Mouse (Mus musculus): ENCODE measurements at regions not wholly inside any gene's neighbourhood (a gene's known extent, or its start where the extent isn't known, plus 50 kb on each side); places are given as distances from the start of the nearest gene placed in this dataset.

DNA sequence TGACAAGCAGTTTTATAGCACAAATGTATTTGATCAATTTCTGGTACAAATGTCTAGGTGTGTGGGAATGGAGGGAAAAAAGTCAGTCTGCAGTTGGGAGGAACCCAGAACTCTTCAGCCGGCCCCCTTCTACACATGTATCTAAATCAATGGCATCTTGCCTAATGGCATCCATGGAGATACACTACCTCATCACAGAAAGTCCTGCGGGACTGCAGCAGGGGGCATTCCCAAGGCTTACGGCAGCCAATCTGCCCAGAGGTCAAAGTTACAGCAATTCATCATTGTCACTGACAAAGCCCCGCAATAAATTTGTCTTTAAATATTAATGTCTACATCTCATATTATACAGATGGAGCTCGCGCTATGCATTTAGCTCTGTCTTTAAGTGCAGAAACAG, 135.7 kb upstream of the Arhgap5 start:
- DNase-seq = no peak

DNA sequence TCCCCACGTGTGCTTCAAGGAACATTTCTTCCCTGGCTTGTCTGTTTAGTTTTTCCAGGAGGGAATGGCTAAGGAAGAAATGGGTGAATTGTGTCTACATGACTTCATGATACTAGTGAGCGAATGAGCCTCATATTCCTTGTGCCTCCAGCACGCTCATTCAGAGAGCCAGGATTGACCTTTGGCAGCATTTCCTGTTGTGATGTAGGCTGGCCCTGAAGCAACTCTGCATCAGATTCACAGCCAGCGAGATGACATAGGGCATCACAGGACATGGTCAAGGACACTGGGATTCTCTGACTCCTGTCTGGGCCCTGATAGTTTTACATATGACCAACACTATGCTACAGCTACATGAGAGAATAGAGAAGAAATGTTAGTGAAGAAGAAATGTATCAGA, 135.3 kb upstream of the Arhgap5 start:
- DNase-seq = no peak

DNA sequence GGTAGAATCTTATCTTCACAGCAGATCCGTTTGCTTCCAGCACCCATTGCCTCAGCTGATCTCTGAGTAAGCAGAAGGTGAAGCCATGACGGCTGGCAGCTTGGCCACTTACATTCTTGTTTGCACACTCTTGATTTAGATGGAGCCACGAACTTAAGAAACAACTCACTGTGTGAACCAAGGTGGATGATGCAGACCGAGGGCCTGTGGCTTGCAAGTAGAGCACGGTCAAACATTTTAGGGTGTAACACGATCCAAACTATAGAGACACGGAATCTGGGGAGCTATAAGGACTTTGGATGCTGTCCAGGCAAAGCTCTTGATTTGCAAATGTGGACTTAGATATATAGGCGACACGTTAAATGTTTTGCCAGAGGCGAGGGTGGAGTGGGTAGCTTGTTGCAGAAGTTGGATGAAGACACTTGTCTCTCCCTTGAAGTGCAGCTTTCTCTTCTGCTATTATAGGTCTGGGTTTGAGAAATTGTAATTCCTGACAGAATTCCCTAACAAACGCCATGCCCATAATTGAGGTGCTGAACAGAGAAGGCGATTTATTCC, 133.5 kb upstream of the Arhgap5 start:
- no peak for DNase-seq

- DNase-seq = no peak
These were observed 128.7 kb upstream of the Arhgap5 start for GRCm38 (mm10) chr12:52375116-52375515.

DNA sequence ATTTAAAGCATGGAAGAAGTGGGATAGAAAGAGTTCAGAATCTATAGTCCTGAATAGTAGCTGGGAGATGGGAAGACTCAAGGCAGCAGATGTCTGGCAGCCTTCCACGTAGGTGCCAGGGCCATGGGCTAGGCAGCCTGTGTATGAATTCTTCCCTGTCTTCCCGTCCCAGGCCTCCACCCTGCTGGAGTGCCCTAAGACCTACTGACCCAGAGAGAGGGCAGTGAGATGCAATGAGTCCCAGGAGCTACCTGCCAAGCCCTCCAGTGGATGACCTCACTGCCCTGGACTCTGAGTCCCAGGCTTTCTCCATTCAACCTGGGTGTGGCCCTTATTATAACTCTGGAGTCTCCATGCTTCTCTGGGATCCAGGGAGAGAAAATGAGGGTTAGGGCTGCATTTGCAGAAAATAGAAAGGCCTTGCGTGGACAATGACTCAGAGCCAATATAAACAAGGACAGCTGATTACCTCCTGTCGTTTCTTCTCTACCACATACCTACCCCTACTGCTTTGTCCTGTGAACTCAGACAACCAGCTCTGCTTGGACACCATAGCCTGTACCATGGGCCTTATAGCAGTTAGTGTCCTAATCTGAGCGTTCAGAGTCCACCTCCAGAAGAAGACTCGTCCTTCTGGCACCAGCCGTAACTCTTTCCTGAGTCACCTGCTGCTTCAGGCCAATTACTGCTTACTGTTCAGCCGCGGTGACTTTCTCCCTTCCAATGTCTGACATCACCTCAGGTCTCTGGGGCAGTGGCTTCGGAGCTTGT, 126.9 kb upstream of the Arhgap5 start:
- DNase-seq = no peak

- no peak for DNase-seq
These were observed 126.3 kb upstream of the Arhgap5 start for GRCm38 (mm10) chr12:52377463-52377848.

DNA sequence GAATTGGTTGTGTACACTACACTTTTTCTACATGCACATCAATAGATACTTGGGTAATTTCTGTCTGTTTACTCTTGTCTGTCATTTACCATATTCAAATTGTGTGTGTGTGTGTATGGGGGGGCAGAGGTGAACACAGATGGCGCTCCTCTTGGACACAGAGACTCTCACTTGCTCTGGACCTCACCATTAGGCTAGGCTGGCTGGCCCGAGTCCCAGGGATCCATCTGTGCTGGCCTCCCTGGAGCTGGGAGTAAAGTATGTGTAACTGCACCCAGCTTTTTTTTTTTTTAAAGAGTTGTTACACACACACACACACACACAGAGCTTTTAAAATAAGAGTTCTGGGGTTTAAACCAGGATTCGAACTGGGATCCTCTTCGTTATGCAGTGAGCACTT, 124.5 kb upstream of the Arhgap5 start:
- DNase-seq = no peak

DNA sequence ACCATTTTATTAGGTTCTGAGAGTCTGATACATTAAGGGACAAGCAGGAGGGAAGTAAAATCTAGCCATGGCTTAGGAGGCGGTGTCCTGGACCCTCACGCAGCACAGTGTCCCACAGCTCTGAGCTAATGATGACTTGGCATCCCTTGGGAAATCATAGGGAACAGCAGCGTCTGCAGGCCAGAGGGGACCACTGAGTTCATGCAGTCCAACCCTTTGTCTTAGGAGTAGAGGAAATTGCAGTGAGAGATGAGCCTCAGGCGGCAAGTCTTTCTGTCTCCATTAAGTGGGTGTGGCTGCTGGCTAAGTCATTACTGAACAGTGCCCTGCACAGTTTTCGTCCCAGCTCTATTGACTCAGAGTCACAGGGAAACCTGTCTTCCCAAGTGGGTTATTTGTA, 123.8 kb upstream of the Arhgap5 start:
- no peak for DNase-seq

DNA sequence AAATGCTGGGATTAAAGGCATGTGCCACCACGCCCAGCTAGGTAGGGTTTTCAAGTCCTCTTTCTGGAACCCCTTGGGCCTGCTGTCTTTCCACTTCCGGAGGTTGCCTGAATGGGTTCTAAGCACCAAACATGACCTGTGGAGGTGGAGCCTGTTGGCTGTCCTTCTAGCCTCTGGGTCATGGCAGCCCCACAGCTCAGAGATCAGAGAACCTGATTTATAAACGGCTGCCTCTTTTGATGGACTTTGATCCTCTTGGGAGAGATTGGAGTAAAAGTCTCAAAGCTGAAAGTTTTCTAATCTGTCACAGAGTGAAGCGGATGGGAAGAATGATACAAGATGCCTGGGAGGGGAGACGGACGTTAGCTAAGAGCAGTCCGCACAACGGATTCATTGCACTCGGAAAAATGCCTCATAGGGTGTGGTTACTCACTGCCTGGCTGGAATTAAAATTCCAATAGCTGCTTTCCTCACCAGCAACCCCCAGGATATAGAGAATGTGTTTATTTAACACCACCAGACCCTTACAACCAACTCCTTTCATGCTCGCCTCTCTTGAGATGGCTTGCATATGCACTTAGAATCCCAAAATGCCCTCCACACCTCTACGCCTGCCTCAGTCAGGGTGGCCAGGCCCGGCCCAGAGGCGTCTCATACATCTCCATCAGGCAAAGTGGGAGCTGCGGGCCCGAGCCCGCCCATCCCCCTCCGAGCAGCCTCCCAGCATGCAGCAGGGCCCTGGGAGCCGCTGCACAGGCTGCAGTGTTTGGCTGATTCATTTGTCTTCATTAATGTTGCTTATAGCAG, 122.4 kb upstream of the Arhgap5 start:
- peak; percentile 29 for DNase-seq

DNA sequence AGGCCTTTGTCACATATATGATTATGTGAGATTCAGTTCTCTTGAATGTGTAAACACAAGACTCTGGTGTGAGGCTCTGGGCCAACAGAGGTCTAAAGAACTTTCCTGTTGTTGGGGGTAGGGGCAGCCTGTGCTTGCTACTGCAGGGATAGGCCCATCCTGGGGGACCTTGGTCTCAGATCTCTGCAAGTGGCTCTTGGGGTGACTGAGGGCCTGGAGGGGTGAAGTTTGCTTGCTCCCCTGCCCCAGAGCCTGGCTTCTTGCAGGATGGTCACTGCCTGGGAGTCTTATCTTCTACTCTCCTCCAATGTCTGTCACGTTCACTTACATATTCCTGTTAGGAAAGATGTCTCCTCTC, 121.8 kb upstream of the Arhgap5 start:
- no peak for DNase-seq

GRCm38 (mm10) chr12:52382832-52383580, 120.8 kb upstream of the Arhgap5 start:
- DNase-seq = no peak

- no peak for DNase-seq
These were observed 114.2 kb upstream of the Arhgap5 start for GRCm38 (mm10) chr12:52389552-52389951.

DNA sequence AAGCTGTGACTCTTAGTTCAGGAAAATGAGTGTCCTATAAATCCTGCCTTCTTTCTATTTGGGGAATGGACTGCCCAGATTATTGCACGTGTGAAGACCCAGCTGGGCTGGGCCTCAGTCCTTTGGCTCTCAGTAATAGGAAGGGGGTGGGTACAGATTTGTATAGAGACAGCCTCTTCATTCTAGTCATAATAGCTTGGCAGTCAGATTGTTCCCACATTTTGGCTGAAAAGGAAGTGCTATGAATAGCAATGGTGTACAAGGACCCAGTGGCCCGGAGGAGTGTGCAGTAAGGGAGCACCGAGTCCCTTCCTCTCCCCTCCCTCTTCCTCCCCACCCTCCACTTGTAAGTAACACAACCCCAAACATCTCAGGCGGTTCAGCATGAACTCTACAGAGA, 113.5 kb upstream of the Arhgap5 start:
- DNase-seq = no peak

DNA sequence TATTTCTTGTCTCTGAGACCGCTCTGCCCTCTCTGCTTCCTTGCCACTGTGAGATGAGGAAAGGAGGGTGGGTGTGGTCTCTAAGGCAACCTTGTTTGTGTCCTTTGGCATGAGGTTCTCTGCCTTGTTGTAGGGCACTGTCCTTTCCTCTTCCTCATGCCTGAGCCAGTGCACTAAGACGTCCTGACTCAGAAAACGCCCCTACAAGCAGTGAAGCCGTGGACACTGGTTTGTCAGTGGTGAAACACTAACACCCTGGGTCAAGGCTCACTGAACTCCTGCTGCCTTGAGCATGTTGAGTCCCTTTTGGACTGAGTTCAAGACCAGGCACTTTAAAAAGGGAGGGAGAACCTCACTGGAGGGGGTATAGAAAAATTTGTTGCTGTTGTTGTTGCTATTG, 111.1 kb upstream of the Arhgap5 start:
- no peak for DNase-seq

DNA sequence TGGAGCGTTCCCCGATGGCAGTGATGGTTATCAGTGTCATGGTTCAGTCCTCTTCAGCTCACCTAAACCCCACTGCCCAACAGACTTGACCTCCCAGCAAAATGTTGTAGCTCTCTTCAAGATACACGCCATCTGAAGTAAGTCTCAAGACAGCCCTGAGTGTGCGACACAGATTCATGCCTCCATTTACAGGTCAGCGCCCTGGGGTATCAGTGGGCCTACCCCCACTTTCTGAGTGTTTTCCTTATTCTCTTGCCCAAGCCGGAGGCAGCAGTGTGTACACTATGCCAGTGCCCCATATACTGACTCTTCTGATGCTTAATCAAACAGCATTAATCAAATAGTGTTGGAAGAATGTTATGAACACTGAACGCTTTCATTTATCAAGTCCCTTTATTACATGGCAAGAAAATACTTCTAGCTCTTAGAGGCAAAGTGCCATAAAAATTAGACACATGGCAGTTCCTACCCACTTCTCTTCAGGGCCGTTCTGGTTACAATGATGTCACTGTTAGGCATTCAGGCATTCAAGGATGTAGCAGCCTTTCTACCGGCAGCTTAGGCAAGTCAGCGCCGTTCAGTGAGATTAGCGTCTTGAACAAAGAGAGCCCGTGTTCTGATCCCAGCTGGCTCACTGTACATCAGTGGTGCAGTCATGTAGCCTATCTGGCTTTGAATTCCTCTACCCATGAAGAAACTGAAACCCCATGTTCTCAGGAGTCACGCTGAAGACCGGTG, 109.6 kb upstream of the Arhgap5 start:
- no peak for DNase-seq

- no peak for DNase-seq
These were observed 109.1 kb upstream of the Arhgap5 start for GRCm38 (mm10) chr12:52394719-52395062.

- no peak for DNase-seq
These were observed 108.7 kb upstream of the Arhgap5 start for GRCm38 (mm10) chr12:52395111-52395510.

DNA sequence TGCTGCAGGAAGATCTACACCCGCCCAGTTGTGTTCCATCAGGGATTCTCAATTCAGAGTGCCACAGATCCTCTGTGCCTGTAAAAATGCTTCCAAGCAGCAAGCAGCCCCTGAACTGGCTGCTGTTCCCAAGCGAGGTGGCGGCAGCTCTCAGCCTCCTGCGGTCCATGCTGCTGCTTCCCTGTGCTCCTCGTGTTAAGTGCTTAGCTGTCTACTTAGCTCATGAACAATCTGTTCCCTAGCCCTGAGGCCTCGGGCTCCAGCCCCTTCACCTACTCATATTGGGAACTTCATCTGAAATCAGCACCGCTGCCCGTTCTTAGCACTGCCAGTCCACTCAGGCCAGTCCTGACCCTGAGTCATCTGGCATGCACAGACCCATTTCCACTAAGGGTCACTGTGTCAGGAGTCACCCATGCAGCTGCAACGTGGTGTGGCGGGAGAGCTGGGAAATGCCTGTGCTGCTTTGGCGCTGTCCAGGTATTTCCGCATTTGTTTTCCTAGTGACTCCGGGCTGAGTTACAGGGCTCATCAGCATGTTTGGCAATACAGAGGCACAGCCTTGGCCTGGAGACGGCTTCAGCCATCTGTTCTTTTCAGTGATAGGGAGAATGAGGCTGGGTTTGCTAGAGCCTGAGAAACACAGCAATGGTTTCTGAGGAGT, 107.5 kb upstream of the Arhgap5 start:
- DNase-seq = peak; percentile 31

GRCm38 (mm10) chr12:52397718-52398510, 105.9 kb upstream of the Arhgap5 start:
- no peak for DNase-seq

DNA sequence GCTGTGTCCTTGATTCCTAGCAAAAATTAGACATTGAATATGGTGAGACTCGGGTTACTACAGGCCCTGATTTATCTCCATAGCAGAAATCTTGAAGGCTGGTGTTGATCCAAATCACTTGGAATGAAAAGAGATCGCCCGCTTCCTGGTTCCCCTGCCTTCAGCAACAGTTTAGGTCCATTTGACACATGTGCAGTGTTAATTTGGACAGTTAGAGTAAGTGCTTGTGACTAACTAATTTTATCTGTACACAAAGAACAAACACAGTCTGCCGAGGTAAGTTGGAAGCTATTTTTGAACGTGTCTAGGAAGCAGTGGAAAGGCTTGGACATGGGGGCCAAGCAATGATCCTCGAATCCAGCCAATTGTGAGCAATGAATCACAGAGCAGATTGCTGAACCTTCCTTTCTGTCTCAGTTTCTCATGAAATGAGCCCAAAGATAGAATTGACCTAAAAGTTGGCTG, 105.2 kb upstream of the Arhgap5 start:
- no peak for DNase-seq

DNA sequence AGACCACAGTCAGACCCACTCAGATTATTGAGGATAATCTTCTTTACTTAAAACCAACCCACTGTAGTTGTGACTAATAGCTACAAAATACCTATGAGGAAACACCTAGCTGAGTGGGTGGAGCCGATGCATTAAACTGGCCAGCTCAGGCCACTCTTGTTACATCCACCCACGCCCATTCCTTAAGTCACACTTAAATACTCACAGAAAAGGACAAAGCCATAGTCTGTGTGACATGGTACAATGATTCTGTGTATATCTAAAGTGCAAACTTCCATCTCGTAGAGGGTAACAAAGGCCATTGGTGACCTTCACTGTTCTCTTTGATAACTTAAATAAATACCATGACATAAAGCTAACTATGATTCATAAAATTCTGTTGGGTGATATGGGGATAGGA, 103.7 kb upstream of the Arhgap5 start:
- DNase-seq = no peak

All from right cerebral cortex, postnatal 4 days (tissue).